ENCODE assay signal across 36 mouse cellular contexts in genomic region chr4:135130156-135130555, GRCm38 (mm10). TPM values are rescaled to one million over a fixed set of nuclear protein-coding genes. Genes with fewer than 3 reads are reported as not detected.
"Had no signal": no experiment of that assay in that cellular context is flagged by ENCODE, and none has a peak within 500 bp of the region (broad histone marks: within the 10 kb centered on the region; RNA-seq: fewer than 3 reads in every experiment).

No protein-coding gene starts in this region.

- H3K9me3 ChIP-seq: limb, embryonic 12.5 days; limb, embryonic 13.5 days; limb, embryonic 15.5 days; liver, embryonic 12.5 days; liver, embryonic 13.5 days; liver, embryonic 15.5 days; lung, embryonic 15.5 days; midbrain, embryonic 10.5 days; midbrain, embryonic 12.5 days; midbrain, embryonic 13.5 days; midbrain, embryonic 15.5 days; neural tube, embryonic 12.5 days had no signal

- H3K36me3 ChIP-seq: limb, embryonic 12.5 days; limb, embryonic 13.5 days; limb, embryonic 15.5 days; liver, embryonic 12.5 days; liver, embryonic 13.5 days; liver, embryonic 15.5 days; lung, embryonic 15.5 days; midbrain, embryonic 10.5 days; midbrain, embryonic 12.5 days; midbrain, embryonic 13.5 days; midbrain, embryonic 15.5 days; neural tube, embryonic 12.5 days had no signal

- H3K27ac ChIP-seq: left cerebral cortex, adult 2 months; limb, embryonic 12.5 days; limb, embryonic 13.5 days; limb, embryonic 15.5 days; liver, embryonic 12.5 days; liver, embryonic 13.5 days; liver, embryonic 14.5 days; liver, embryonic 15.5 days; lung, embryonic 15.5 days; macrophage; midbrain, embryonic 10.5 days; midbrain, embryonic 12.5 days; midbrain, embryonic 13.5 days; midbrain, embryonic 15.5 days; neural tube, embryonic 12.5 days had no signal

- ATAC-seq: liver, embryonic 12.5 days; liver, postnatal 0 days; lung, postnatal 0 days; midbrain, embryonic 13.5 days; midbrain, embryonic 15.5 days; midbrain, embryonic 16.5 days had no signal

- H3K4me1 ChIP-seq: lung, embryonic 15.5 days; midbrain, embryonic 13.5 days had no signal

- DNase-seq: left cerebral cortex, postnatal 4 days; liver; liver, embryonic 13.5 days; liver, postnatal 0 days; lung, adult 18-20 months; lung, adult 2 months; lung, embryonic 14.5 days; lung, postnatal 10 days; lung, postnatal 14 days; lung, postnatal 36 days; lung, postnatal 4 days; midbrain, embryonic 14.5 days had no signal

- H3K4me2 ChIP-seq: limb, embryonic 12.5 days; limb, embryonic 15.5 days; liver, embryonic 11.5 days; liver, embryonic 12.5 days; liver, embryonic 13.5 days; lung, embryonic 14.5 days; lung, embryonic 15.5 days; midbrain, embryonic 11.5 days; midbrain, embryonic 12.5 days; midbrain, embryonic 13.5 days; midbrain, embryonic 15.5 days; neural tube, embryonic 12.5 days had no signal

- H3K4me3 ChIP-seq: left cerebral cortex, adult 2 months; limb, embryonic 12.5 days; limb, embryonic 13.5 days; limb, embryonic 15.5 days; liver, embryonic 12.5 days; liver, embryonic 13.5 days; liver, embryonic 15.5 days; lung, embryonic 15.5 days; midbrain, embryonic 12.5 days; midbrain, embryonic 13.5 days; midbrain, embryonic 15.5 days; myocyte; neural tube, embryonic 12.5 days had no signal

- H3K9ac ChIP-seq: limb, embryonic 12.5 days; limb, embryonic 13.5 days; limb, embryonic 15.5 days; liver, embryonic 12.5 days; liver, embryonic 13.5 days; liver, embryonic 14.5 days; liver, embryonic 15.5 days; liver, postnatal 0 days; lung, embryonic 14.5 days; lung, embryonic 15.5 days; midbrain, embryonic 12.5 days; midbrain, embryonic 13.5 days; midbrain, embryonic 15.5 days; neural tube, embryonic 12.5 days had no signal

RNA-seq across cellular contexts. Expression of gene Runx3, which starts 9.7 kb away (rescaled TPM):
- total RNA-seq: left cerebral cortex, postnatal 10 days; left cerebral cortex, postnatal 14 days; left cerebral cortex, postnatal 25 days; left cerebral cortex, postnatal 36 days; midbrain, postnatal 0 days had no signal
- polyA plus RNA-seq: midbrain, embryonic 11.5 days; midbrain, embryonic 12.5 days; midbrain, embryonic 13.5 days; midbrain, embryonic 14.5 days; midbrain, embryonic 15.5 days; midbrain, embryonic 16.5 days; midbrain, postnatal 0 days had no signal
